Mouse (Mus musculus) brain, adult 2 months (tissue): ENCODE measurements around the gene Iglon5.

Experiments used
- DNase-seq: peaks from one replicate; pipeline ENCODE4 v3.0.0; 2011; ENCODE audit warnings: low read depth, low spot score

Gene Iglon5

GRCm38 (mm10) chr7:43427406-43427805, 62.5 kb downstream of the Iglon5 start, which contains the start of gene Lim2:
Gene Lim2, plus strand, starts transcription at chr7:43427670.
- DNase-seq, result no peak

- no peak for DNase-seq
These were observed 65.8 kb downstream of the Iglon5 start for GRCm38 (mm10) chr7:43423991-43424625.

GRCm38 (mm10) chr7:43422995-43423617, 66.8 kb downstream of the Iglon5 start:
- peak; percentile 87 for DNase-seq
